Mouse (Mus musculus) spleen, postnatal 4 days (tissue): ENCODE measurements around the gene Cabp4.
"Not testable (repeated sequence)": the region's sequence is repeated elsewhere in the genome, so short reads cannot be mapped to it uniquely, and the experiment has no call there.

Source experiments
- DNase-seq, 2 experiments: peaks; one replicate each; pipeline ENCODE4 v3.0.0; 2022; ENCODE audit warnings: low spot score in 2 of 2

Cabp4 gene

DNA sequence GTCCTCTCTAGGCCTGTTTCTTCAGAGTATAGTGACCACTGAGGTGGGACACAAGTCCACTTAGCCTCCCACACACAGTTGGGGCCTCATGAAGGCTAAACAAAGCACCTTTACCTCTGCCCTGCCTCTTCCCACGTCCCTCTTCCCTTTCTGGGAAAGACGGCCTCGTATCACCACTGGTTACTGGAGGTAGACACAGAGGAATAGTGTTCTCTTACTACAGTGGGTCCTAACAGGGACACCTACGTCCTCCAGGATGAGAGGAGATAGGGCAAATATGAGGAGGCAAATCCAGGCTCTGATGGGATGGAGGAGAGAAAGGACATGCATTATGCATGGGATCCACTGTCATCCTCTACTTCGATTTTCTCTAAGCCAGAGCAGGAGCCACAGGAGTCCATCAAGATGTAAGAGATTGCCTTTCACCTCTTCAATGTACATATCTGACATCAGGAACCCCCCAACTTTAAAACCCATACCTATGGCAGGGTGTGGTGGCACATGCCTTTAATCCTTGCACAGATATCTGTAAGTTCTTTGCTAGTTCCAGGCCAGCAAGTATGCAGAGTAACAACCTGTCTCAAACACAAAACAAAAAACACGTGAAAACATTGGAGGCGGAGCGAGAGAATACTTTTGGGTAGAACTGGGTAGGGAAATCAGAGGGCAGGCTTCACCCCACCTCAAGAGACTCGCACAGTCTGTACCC lies 4.1 kb upstream of the Cabp4 start:
- no peak for DNase-seq

DNA sequence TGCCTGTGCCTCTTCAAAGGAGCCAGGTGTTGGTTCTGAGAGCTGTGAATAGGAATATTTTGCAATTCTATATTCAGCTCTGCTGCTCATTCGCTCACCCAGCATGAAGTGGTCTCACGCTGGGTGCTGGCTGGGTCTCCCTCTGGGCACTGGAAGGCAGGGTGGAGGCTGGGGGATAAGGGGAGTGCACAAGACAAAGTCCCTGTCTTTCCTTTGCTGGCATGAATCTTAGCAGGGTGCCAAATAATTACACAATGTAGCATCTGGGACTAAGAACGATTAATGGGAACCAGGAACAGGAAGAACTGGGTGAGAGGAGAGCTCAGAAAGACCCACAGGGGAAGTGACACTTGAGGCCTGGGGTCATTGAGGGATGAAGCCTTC lies 3.2 kb upstream of the Cabp4 start:
- no peak for DNase-seq

DNA sequence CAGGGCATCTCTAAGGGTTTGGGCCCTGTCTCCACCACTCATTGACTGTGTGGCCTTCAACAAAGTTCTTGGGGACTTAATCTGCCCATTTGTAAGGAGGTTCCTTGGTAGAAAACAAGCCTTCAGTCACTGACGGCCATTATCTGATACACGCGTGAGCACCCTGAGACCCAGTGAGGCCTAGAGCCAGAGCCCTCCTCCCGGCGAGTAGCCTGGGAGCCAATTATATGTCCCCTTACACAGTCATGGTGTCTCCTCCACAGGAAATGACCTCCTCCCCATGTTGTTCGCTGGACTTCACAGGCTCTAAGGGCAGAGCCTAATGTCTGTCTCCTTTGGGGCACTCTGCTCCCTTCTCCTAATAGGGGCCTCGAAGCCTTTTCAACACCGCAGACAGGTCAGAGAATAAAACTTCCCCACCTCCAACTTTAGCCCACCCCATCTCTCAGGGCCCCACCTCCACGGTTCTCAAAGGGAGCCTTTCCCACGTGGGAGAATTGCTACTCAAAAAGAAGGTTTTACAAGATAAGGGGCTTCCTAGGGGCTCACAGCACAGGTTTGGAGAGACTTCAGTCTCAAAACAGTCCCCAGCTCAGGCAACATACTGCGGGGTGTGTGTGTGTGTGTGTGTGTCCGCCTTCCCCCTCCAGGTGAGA lies 2.7 kb upstream of the Cabp4 start:
- DNase-seq, result no peak

GRCm38 (mm10) chr19:4145936-4146335 lies 2.1 kb upstream of the Cabp4 start:
- no peak for DNase-seq

GRCm38 (mm10) chr19:4144550-4145498 lies 991 bp upstream of the Cabp4 start:
- DNase-seq, result peak in 1 of 2 experiments; percentile 48

DNA sequence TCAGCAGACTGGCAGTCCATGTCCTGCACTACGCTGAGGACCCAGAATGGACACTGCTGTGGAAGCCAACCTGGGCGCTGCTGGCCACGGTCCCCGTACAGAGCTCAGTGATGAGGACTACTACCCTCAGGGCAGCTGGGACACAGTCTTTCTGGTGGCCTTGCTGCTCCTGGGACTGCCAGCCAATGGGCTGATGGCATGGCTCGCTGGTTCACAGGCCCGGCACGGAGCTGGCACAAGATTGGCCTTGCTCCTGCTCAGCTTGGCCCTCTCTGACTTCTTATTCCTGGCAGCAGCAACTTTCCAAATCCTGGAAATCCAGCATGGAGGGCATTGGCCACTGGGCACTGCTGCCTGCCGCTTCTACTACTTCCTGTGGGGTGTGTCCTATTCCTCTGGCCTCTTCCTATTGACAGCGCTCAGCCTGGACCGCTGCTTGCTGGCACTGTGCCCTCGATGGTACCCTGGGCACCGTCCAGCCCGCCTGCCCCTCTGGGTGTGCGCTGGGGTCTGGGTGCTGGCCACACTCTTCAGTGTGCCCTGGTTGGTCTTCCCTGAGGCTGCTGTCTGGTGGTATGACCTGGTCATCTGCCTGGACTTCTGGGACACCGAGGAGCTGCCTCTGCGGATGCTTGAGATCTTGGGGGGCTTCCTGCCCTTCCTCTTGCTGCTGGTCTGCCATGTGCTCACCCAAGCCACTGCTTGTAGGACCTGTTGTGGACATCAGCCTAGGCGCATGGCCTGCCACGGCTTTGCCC lies 1.2 kb downstream of the Cabp4 start:
- DNase-seq, result no peak

DNA sequence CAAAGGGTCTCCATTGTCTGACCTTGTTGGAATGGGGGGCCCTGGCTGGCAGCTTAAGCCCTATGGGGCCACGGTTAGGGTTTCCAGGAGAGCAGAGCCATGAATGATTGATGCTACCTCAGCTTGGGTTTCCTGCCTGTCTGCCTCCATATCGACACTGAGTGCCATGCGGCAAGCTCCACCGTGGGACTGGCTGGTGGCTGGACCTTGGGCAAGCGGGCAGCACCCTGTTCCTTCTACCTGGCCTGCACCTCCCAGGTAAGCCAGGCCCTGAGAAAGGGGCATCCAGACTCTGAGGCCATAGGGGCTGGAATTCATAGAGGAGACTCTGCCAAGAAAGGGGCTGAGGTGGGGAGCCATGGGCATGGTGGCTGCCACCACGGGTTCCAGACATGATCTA lies 3.7 kb downstream of the Cabp4 start:
- no peak for DNase-seq

DNA sequence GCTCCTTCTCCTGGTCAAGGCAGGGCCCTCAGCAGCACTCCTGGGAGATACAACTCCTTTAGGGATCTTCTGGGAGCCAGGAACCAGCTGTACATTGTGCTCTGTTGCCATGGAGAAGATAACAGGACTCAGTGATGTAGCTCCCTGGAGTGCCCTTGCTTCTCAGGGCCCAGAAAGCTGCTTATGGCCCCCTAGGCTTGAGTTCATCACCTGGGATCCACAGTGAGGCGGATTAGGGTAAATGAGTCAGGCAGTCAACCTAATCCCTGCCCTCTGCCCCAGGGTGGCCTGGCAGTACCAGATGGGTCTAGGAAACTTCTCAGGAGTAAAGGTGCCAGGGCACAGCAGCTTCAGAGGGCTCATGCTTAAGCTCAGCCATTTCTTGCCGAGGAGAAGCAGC lies 4.4 kb downstream of the Cabp4 start, which contains the start of gene Gpr152:
Gene Gpr152, plus strand, starts transcription at position 342 of the 400 bp plus-strand sequence.
- no peak for DNase-seq

DNA sequence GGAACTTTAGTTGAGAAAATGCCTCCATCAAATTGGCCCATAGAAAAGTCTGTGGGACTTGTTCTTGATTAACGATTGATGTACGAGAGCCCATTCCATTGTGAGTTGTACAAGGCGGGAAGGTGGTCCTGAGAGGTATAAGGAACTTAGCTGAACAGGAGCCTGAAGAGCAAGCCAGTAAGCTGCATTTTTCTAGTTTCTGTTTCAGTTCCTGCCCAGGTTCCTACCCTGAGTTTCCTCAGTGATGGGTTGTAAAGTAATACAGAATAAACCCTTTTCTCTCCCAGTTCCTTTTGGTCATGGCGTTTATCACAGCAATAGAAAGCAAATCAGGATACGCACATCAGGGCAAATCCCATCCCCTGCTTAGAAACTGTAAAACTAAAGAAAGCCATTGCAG lies 5.9 kb downstream of the Cabp4 start:
- no peak for DNase-seq

DNA sequence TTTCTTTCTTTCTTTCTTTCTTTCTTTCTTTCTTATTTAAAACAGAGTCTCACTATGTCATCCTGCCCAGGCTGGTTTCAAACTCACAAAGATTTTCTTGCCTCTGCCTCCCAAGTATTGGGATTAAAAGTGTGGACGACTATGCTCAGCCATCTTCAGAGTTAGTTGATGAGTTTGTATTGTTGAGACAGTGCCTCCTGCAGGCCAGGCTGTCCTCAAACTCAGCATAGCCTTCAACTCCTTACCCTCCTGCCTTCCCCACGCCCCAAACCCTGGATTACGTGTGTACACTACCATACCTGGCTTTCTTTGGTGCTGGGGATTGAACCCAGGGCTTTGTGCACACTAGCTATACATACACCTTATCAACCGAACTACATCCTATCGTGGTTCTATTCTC lies 7.4 kb downstream of the Cabp4 start:
- no peak for DNase-seq

DNA sequence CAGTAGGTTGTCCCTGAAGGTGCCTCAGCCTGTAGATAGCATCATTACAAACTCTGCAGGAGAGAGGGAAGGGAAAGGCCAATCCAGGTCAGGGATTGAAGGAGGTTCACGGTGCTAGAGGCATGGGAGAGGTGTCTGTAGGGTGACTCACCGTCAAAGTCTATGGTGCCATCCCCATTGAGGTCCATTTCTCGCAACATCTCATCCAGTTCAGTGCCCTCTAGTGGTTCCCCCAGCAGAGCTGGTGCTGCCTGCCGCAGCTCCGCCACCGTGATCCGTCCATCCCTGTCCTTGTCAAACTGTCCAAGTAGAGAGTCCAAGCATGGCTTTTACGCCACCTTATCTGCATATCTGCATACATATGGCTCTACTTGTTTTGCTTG lies 7.9 kb downstream of the Cabp4 start:
- DNase-seq, result not testable (repeated sequence)

GRCm38 (mm10) chr19:4135229-4135962 lies 8.4 kb downstream of the Cabp4 start:
- DNase-seq, result not testable (repeated sequence)

GRCm38 (mm10) chr19:4134354-4134753 lies 9.5 kb downstream of the Cabp4 start:
- no peak for DNase-seq

- no peak for DNase-seq
These were observed 12.1 kb downstream of the Cabp4 start for GRCm38 (mm10) chr19:4131768-4132167.

DNA sequence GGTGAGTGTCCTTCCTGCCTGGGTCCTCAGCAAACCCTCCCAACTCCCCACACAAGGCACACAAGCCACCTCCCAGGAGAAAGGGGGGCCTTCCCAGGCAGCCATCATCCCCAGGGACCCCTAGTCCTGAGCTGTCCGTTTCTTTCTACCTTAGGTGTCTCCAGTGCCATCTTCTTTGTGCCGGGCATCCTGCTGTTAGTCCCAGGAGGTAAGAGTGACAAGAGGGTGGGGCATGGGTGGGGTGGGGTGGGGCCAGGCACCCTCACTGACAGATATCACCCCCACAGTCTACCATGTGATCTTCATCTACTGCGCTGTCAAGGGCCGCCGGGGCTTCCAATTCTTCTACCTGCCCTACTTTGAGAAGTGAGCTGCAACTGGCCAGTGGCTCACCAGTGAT lies 12.8 kb downstream of the Cabp4 start:
- peak in 1 of 2 experiments; percentile 73 for DNase-seq

GRCm38 (mm10) chr19:4130106-4130505 lies 13.7 kb downstream of the Cabp4 start:
- no peak for DNase-seq

GRCm38 (mm10) chr19:4129462-4129861 lies 14.4 kb downstream of the Cabp4 start:
- DNase-seq, result no peak

GRCm38 (mm10) chr19:4126759-4127495 lies 16.9 kb downstream of the Cabp4 start:
- DNase-seq, result no peak

GRCm38 (mm10) chr19:4125741-4126696 lies 17.8 kb downstream of the Cabp4 start, which contains the start of gene Aip:
Gene Aip, minus strand, starts transcription at chr19:4125858.
- peak; percentile 99 for DNase-seq
